Mouse (Mus musculus) hindbrain, postnatal 0 days (tissue): ENCODE measurements around the gene Erg. TPM values are rescaled to one million over a fixed set of nuclear protein-coding genes. Genes with fewer than 3 reads are reported as not detected.

Experiments
- ATAC-seq: fragments of 200-750 bp; cut with Nextera tagmentation; 2 replicates; pipeline ENCODE4 v1.8.0; 2017; ENCODE audit warnings: mild to moderate bottlenecking, moderate TSS enrichment, moderate library complexity
- DNase-seq: peaks from one replicate; pipeline ENCODE4 v3.0.0-alpha.2; 2015; ENCODE audit warnings: low spot score
- H3K27ac ChIP-seq: fragments of 300-500 bp; sonication (generic); 2 replicates; pipeline ENCODE4 v1.5.1; 2014; ENCODE audit warnings: mild to moderate bottlenecking
- H3K27me3 ChIP-seq: fragments of 300-500 bp; sonication (generic); 2 replicates; pipeline ENCODE4 v1.6.1; 2014; ENCODE audit warnings: low read length, mixed read lengths; ENCODE audit not compliant: insufficient read depth
- H3K36me3 ChIP-seq: fragments of 300-500 bp; sonication (generic); 2 replicates; pipeline ENCODE4 v1.6.1; 2014; ENCODE audit warnings: low read length, mixed read lengths; ENCODE audit not compliant: insufficient read depth
- H3K4me1 ChIP-seq: fragments of 300-500 bp; sonication (generic); 2 replicates; pipeline ENCODE4 v1.6.1; 2014; ENCODE audit warnings: antibody characterized with exemption, low read length, mixed read lengths; ENCODE audit not compliant: insufficient read depth
- H3K4me2 ChIP-seq: fragments of 300-500 bp; sonication (generic); 2 replicates; pipeline ENCODE4 v1.6.1; 2014; ENCODE audit warnings: low read depth, mild to moderate bottlenecking, low read length, moderate library complexity, mixed read lengths
- H3K4me3 ChIP-seq: fragments of 300-500 bp; sonication (generic); 2 replicates; pipeline ENCODE4 v1.5.1; 2014; ENCODE audit warnings: low read length
- H3K9ac ChIP-seq: fragments of 300-500 bp; sonication (generic); replicated peaks from 2 replicates; pipeline ENCODE4 v1.6.1; 2014; ENCODE audit warnings: mild to moderate bottlenecking, low read length, moderate library complexity, mixed read lengths
- H3K9me3 ChIP-seq: fragments of 300-500 bp; sonication (generic); 2 replicates; pipeline ENCODE4 v1.6.1; 2016; ENCODE audit warnings: low read length, mixed read lengths
- CTCF ChIP-seq: IDR thresholded peaks from 2 replicates; pipeline ENCODE4 v1.5.1; 2016; ENCODE audit warnings: antibody characterized with exemption, control low read depth, low read depth
- WGBS: fragments of 180-500 bp; shearing (Covaris S2); extraction: QIAGEN DNeasy Blood & Tissue Kit; methylation state at CpG from one replicate; pipeline ENCODE4 v1.1.7; 2014; 5-methylcytosine and 5-hydroxymethylcytosine counted together
- polyA plus RNA-seq: library from polyadenylated mRNA; unstranded; fragments of >200 nt; fragmentation: Nextera tagmentation; extraction: Ambion mirVana; gene quantifications from 2 replicates; pipeline ENCODE4 v1.2.1, GENCODE M21; 2015
- total RNA-seq: library from RNA; depleted of rRNA; stranded (reverse); fragments of >200 nt; gene quantifications from 2 replicates; pipeline ENCODE4 v1.2.3, GENCODE M21; 2014

Gene Erg
- total and polyA plus RNA-seq, 2 experiments from 2014 or later: 2.5 to 3.8 TPM

DNA sequence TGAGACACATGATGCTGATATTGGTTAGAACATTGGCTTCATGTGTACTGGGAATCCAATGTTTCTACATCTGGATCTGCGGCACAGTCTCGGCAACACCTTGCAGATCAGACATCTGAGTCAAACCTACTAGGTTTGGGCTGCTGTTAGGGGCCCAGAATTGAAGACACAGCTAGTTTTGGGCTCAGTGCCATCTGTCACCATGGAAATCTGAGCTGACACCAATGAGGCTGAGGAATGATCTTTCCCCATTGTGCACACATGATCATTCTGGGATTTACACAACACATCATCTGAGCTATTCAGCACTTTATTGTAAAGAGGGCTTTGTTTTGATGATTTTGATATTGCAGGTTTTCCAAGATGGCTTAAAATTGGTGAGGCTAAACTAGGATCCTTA lies 199.4 kb downstream of the Erg start:
- no peak overlapping the region for H3K9ac ChIP-seq
- H3K36me3 ChIP-seq: no peaks in the 10 kb centered on the region
- ATAC-seq: no peak
- H3K27me3 ChIP-seq: no peaks in the 10 kb centered on the region
- 77% methylated on average over 2 of the region's 2 CpGs for WGBS
- H3K9me3 ChIP-seq: no peaks in the 10 kb centered on the region
- 0 out of 2 replicates have a peak, but pooled peaks cover 5% of the 10 kb centered on the region for H3K4me1 ChIP-seq
- no peak for TF ChIP-seq CTCF
- no peak overlapping the region for H3K4me2 ChIP-seq
- no peak overlapping the region for H3K4me3 ChIP-seq
- peak; percentile 68 for DNase-seq
- no peak overlapping the region for H3K27ac ChIP-seq

DNA sequence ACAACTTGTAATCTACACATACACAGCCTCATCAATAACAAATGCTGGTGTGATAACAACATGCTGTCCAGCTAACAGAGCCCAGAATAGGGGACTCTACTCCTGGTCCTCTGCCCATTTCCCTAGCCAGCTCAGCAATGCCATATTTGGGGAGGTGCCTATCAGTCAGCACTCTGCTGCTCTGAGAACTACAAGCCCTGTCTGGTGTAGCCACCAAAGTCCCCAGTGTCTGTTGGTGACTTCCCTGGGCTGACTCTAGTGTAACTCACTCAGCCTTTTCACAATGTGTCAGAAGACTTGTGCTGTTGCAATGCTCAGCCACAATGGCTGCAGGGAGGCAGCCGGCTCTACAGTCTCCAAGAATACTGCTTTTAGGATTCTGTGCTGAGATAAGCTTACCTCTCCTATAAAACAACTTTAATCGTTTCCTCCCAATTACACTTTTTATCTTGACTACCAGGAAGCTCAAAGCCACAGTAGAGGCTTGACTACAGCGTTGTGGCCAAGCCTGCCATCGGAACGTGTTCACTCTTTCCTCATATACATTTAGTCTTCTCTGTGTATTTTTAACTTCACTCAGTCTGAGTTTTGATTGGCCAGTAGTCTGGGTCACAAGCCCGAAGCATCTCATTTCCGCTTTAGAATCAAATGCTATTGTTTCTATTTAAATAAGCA lies 201.0 kb downstream of the Erg start:
- no peak overlapping the region for H3K27ac ChIP-seq
- no peak overlapping the region for H3K9ac ChIP-seq
- TF ChIP-seq CTCF: no peak
- DNase-seq: no peak
- no peaks in the 10 kb centered on the region for H3K9me3 ChIP-seq
- no peak overlapping the region for H3K4me3 ChIP-seq
- WGBS: 88% methylated on average over 7 of the region's 7 CpGs
- no peaks in the 10 kb centered on the region for H3K27me3 ChIP-seq
- H3K36me3 ChIP-seq: no peaks in the 10 kb centered on the region
- 0 out of 2 replicates have a peak, but pooled peaks cover 5% of the 10 kb centered on the region for H3K4me1 ChIP-seq
- ATAC-seq: no peak
- H3K4me2 ChIP-seq: no peak overlapping the region

DNA sequence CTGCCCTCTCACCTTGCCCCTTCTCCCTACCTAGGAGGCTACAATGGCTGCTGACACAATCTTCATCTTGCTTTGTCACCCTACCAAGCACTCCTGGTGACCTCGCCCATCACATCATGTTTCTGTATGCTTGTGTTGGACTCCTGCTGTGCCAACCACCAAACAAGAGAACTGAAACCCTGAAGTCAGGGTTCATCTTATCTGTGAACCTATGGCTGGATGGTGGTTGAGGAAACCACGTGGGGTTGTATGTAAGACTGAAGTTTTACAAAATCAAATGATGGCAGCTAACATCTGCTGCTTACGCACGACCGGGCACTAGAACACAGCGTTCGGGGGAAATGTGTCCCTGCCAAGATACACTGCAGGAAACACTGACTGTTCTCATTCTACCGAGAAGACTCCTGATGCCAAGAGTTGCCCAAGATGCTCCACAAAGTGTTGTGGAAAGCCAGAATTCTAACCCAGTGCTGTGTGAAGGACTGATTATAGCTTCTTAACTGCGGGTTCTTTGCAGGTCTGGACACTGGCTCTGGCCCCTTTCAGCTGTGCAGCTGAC lies 201.7 kb downstream of the Erg start:
- ATAC-seq (no peak), DNase-seq (no peak)
- Histone ChIP-seq H3K4me2 (no peak overlapping the region), H3K9me3 (no peaks in the 10 kb centered on the region), H3K9ac (no peak overlapping the region), H3K4me3 (no peak overlapping the region), H3K36me3 (no peaks in the 10 kb centered on the region), H3K4me1 (0 out of 2 replicates have a peak, but pooled peaks cover 5% of the 10 kb centered on the region), H3K27ac (no peak overlapping the region), H3K27me3 (no peaks in the 10 kb centered on the region)
- WGBS: 76% methylated on average over 9 of the region's 9 CpGs
- TF ChIP-seq CTCF: no peak

DNA sequence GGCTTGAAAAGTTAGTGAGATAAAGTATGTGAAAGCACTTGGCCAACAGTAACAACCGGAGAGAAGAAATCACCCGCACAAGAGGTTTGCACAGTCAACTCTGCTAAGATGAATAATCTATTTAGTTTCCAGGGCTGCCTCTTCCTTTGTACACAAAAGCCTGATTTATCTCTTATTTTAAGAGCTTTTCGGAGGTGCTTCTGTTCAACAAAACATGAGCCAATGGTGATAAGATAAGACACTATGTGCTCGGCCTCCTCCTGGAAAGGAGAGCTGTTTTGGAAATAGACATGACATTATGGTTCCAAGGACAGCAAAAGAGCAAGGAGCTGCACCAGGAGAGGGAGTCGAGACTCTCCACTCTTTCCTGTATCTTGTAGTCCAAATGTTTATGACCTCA lies 204.1 kb downstream of the Erg start:
- Histone ChIP-seq H3K4me3 (no peak overlapping the region), H3K27ac (no peak overlapping the region), H3K4me1 (0 out of 2 replicates have a peak, but pooled peaks cover 5% of the 10 kb centered on the region), H3K9me3 (no peaks in the 10 kb centered on the region), H3K27me3 (no peaks in the 10 kb centered on the region), H3K9ac (no peak overlapping the region), H3K36me3 (no peaks in the 10 kb centered on the region), H3K4me2 (no peak overlapping the region)
- no peak for ATAC-seq
- TF ChIP-seq CTCF: no peak
- 81% methylated on average over 5 of the region's 5 CpGs for WGBS
- DNase-seq: no peak

DNA sequence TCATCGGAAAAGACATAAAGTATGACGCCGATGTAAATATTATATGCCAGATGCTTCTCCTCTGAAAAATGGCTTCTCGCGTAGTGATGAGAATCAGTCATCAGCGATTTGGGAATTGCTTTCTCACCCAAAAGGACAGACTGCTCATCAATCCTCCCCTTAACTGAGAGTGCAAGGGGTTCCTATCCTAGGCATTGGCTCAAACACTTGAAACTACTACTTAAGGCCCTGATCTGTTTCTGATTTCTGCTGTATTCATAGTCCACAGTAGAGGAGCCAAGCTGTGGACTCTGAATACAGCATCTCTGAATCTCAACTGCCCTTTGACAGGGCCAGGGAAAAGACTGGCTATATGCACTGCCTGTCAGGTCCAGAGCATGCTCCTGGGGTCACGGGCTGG lies 209.6 kb downstream of the Erg start:
- no peak for TF ChIP-seq CTCF
- Histone ChIP-seq H3K9me3 (no peaks in the 10 kb centered on the region), H3K27ac (no peak overlapping the region), H3K4me2 (no peak overlapping the region), H3K36me3 (no peaks in the 10 kb centered on the region), H3K4me3 (no peak overlapping the region), H3K27me3 (no peaks in the 10 kb centered on the region), H3K9ac (no peak overlapping the region), H3K4me1 (no peaks in the 10 kb centered on the region)
- WGBS: 72% methylated on average over 7 of the region's 7 CpGs
- DNase-seq (no peak), ATAC-seq (no peak)

DNA sequence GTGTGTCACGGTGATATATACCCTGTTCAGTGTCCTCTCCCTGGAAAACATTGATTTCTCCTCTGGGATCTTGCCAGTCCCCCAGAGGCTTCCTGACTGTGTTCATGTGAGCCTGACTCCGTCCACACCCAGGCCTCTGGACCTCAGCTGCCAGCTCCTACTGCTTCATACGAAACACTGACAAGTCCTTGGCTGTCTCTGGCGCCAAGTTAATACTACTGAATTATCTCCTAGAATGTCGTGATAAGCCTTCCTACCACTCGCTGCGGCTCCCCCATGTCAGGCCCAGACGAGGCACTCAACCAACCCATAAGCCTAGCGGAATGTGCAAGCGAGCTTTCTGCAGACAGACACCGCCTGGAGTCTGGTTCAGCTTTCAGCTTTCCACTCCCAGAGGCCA lies 210.0 kb downstream of the Erg start:
- H3K36me3 ChIP-seq: no peaks in the 10 kb centered on the region
- H3K4me2 ChIP-seq: no peak overlapping the region
- H3K4me3 ChIP-seq: no peak overlapping the region
- no peak overlapping the region for H3K27ac ChIP-seq
- DNase-seq (peak; percentile 11), ATAC-seq (no peak)
- TF ChIP-seq CTCF: no peak
- no peaks in the 10 kb centered on the region for H3K27me3 ChIP-seq
- no peaks in the 10 kb centered on the region for H3K4me1 ChIP-seq
- 54% methylated on average over 11 of the region's 11 CpGs for WGBS
- no peak overlapping the region for H3K9ac ChIP-seq
- H3K9me3 ChIP-seq: no peaks in the 10 kb centered on the region

DNA sequence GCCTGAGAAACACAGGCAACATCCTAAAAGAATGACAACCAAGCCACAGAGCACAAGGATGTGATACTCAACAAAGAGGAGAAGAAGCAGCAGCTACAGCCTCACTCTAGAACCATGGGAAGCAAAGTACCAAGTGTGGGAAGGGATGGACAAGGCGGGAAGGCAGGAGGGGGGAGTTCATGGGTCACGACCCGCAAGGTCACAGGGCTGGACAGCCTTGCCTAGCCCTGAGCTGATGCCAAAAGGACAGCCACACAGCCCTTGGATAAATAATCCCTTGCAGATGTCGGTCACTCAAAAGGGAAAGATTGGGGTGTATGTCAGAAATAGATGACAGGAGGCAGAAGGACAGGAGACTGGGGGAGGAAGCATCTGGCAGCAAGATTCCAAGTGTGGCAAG lies 211.7 kb downstream of the Erg start:
- ATAC-seq: no peak
- no peak overlapping the region for H3K9ac ChIP-seq
- H3K27ac ChIP-seq: no peak overlapping the region
- H3K9me3 ChIP-seq: no peaks in the 10 kb centered on the region
- H3K4me3 ChIP-seq: no peak overlapping the region
- H3K36me3 ChIP-seq: no peaks in the 10 kb centered on the region
- TF ChIP-seq CTCF: no peak
- H3K27me3 ChIP-seq: no peaks in the 10 kb centered on the region
- H3K4me1 ChIP-seq: no peaks in the 10 kb centered on the region
- DNase-seq: no peak
- no peak overlapping the region for H3K4me2 ChIP-seq
- 82% methylated on average over 4 of the region's 4 CpGs for WGBS
